Mouse (Mus musculus) B cell, adult 2 months (primary cell): ENCODE results near the gene Fitm2.
"Not testable (repeated sequence)": the region's sequence is repeated elsewhere in the genome, so short reads cannot be mapped to it uniquely, and the experiment has no call there.

Experiments
- DNase-seq, 2 experiments: peaks; one replicate each; pipeline ENCODE4 v3.0.0; 2022

Fitm2 gene

DNA sequence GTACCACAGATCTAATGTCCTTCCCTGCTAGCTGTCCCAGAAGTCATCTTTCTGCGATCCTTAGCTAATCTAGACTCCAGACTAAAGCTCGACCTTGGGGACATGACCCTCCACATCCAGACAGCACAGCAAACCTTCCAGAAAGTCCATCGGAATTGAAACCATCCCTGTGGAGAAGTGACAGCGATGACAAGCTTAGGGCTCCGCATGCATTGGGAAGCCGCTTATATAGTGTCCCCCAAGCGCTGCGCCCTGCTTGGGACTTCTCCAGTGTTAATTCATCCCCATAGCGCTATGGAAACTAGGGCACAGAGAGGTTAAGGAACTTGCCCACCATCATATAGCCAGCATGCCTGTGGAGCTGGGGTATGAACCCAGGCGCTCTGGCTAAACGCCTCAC, 9.6 kb downstream of the Fitm2 start:
- DNase-seq = no peak

DNA sequence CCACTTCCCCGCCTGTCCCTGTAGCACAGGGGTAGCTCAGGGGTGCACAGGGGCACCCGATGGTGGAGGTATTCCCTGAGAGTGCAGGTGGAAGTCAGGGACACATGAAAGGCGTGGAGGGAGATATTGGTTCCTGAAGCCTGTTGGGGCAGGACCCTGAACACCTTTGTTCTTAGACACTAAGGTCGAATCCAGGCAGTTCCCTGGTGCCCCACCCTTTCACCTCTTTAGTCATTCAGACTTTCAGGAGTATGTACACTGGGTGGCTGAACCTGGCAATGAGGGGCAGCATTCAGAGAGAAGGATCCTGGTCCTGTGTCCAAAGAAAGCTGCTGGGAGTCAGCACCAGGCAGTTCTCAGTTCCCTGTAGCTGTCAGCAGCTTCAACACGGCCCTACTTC, 10.0 kb downstream of the Fitm2 start:
- DNase-seq = no peak

DNA sequence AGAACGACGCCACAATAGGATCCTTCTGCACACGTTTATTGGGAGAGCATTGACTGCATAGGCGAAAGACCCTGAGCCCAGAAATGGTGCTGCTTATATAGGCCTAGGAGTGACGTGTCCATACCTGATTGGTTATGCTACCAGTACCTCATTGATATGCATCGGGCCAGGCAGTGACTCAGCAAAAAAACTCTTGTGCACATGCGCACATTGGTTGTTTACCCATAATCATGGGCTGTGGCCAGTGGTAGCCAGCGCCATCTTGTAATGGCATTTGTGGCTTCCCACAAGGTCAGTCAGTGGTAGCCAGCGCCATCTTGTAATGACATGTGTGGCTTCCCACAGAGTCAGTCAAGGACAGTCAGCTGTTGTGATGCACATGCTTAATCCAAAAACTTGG, 11.1 kb downstream of the Fitm2 start:
- not testable (repeated sequence) for DNase-seq

DNA sequence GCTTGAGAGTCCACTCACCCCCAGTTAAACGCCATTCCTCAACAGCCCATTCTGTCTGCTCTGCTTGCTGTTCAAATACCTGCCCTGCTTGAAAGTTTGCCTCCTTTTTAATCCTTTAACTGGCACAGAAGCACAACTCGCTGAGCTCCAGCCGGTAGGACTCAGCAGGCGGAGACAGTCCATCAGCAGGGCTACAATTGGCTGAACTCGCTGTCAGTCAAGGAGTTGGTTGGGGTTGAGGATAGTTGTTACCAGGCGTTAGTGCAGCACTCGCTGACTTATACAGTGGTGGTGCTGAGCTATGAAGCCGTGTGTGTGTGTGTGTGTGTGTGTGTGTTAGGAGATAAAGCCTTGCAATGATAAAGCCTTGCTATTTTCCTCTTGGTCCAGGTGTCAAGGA, 11.8 kb downstream of the Fitm2 start:
- DNase-seq = no peak

DNA sequence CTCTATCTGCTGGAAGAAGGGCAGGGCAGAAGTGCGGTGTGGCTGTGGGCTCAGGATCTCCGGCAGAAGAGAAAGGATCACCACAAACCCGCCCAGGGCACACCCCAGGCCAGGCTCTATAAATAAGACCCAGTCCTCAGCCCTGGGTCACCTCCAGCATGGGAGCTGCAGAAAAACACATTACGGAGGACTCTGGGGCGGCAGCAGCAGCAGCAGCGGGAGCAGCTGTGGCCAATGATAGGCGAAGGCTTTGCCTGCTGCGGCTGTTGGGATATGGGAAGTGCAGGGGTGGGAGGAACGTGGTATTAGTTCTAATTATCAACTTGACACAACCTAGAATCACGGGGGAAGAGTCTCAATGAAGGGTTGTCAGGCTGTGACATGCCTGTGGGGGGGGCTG, 13.0 kb downstream of the Fitm2 start:
- DNase-seq = no peak

DNA sequence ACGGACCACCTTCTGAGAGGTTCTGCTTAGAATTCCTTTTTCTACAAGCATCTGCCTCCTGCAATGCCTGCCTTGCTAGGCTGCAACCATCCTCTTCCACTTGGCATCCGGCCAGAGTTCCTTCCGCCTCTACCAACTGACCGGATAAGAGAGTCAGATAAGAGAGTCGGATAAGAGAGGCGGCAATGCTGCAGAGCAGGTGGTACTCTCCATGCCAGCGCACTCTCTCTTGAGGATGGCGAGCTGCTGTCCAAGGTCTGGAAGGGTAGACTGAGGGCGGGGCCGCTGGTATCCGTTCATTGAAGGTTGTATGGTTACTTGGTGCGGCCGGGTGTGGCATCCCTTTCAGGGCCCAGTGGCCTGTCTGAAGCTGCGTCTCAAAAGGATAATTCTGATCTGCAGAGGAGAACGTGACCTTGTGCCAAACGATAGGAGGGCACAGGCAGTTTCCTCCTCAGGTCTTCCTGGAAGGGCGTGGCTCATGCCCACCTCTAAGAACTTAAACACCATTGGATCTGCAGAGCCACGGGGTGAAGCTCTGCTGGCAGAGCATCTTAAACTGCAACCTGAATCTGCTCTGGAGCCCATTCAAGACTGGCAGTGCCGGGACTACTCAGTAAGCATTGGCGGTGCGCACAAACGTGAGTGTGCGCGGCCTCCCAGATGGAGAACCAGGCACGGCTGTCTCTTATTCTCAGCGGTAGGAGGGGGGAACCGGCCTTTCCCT, 13.7 kb downstream of the Fitm2 start:
- no peak for DNase-seq

DNA sequence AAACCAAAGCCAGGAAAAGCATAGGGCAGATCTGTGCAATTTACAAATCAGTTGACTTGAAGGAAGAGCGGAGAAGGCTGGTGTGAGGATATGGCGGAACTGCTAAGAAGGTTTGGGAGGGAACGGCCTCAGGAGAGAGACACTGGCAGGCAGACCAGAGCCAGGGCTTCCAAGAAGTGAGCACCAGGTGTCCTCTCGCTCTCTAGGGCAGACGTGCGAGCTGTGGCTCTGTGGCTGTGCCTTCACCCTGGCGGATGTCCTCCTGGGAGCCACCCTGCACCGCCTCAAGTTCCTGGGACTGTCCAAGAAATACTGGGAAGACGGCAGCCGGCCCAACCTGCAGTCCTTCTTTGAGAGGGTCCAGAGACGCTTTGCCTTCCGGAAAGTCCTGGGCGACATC, 19.1 kb downstream of the Fitm2 start:
- no peak for DNase-seq

DNA sequence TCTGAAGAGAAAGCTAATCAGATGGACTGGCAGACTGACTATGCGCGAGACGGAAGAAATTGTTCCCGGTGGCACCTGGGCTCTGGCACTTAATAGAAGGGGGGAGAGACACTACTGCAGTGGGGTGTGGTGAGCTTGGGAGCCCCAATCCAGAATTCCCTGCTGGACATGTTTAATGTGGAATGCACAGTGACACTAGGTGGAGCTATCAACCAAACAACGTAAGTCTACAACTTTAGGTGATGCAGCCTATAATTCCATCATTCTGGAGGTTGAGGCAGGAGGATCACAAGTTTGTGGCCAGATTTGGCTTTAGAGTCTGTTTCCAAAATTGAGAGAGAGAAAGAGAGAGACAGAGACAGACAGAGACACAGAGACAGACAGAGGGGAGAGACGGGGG, 19.7 kb downstream of the Fitm2 start:
- no peak for DNase-seq

DNA sequence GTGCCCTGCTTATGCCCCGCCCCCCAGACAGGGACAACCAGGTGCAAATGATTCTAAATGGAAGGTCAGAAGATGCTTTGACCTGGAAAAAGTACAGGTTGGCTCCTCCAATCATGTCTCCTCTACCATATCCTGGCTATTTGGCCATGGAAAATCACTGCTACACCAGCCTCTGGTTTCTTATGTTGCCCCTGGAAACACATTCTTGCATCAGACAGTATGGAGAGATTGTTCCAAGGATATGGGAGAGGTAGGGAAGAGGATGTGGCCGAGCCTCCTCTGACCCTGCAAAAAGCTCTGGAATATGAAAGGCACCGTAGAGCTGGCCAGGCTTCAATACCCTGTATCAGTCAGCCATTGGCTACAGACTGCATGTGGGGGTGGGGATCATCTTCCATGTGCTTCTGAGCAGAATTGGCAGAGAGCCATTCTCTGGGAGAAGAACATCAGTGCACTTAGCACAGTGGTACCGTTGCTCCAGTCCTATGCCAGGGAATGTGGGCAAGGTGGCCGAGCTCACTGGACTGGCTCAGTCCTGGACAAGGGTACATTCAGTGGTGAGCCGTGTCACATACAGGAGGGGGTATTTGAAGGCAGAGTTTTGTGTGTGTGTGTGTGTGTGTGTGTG, 21.6 kb downstream of the Fitm2 start:
- DNase-seq = no peak

DNA sequence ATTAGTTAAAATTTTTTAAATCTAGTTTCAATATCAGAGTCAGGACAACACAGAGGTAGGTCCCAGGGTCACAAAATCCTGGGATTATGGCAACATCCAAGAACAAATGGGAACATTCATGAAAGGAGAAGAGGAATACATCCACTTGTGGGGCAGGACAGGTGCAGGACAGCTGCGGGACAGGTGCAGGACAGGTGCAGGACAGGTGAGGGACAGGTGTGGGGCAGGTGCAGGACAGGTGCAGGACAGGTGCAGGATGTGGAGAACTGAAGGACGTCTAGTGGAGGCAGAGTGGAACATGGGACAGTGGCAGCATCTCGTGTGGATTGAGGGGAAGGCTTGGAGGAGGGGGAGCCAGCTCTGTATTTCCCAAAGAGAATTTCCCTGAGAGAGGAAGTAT, 23.2 kb downstream of the Fitm2 start:
- no peak for DNase-seq

DNA sequence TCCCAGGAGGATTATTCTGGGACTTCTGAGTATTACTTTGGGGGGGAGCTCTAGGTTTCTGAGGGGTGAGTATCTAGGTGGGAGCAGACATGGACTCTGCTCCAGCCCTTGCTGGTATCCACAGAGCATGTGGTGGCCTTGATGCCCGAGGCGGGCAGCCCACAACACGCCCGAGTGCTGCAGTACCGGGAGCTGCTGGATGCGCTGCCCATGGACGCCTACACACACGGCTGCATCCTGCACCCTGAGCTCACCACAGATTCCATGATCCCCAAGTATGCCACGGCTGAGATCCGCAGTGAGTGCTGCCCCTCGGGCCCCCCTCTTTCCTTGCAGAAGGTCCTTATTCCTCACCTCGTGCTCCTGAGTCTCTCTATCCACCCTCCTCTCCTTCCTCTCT, 25.1 kb downstream of the Fitm2 start:
- no peak for DNase-seq

DNA sequence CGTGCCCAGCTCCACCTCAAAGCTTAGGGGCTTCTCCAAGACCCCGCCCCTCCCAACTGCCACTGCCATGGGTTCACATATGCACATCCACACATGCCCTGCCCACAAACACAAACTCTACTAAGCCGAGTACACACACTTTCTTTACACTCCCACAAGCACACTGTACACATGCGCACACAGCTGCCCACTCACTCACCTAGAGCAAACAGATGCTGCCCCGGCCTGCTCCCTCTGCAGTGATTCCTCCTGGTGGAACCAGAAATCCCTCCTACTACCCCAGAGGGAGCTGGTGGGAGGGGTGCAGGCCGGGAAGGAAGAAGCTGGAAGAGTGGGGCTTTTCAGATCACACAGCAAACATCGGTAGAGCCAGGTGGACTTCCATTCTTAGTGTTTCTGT, 28.4 kb downstream of the Fitm2 start:
- DNase-seq = no peak

DNA sequence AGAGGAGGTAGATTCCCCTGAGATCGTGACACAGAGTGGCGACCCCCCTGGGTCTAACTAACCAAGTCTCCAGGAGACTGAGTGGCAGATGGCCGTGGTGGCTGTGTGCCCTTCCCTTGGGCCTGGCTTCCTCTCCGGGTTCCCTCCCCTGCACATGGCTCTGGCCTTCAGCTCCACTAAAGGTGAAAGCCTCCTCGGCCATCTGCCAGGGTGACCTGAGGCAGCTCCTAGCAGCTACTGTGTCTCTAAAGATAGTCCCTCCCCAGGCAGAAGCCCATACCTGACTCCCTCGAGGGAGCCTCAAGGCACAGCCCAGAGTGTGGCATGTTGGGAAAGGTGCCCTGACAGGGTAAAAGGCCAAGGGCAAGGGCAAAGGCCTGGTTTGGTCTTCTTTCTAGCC, 28.9 kb downstream of the Fitm2 start:
- no peak for DNase-seq

DNA sequence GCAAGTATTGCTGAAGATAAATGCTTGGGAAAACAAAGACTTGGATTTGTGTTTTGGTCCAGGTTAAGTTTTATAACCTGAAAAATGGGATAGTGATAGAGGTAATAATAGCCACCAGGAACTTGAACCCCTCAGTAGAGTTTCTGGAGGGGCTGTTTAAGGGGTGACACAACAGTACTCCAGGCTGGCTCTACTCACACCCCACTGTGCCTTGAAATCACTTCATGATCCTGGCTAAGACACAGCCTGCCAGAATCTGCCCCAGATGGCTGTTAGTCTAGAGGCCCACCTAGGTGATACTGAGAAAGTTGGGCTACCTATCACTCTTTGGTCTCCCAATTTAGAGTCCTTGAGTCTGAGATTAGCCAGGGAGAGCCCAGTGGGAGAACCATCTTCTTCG, 32.9 kb downstream of the Fitm2 start:
- no peak for DNase-seq

DNA sequence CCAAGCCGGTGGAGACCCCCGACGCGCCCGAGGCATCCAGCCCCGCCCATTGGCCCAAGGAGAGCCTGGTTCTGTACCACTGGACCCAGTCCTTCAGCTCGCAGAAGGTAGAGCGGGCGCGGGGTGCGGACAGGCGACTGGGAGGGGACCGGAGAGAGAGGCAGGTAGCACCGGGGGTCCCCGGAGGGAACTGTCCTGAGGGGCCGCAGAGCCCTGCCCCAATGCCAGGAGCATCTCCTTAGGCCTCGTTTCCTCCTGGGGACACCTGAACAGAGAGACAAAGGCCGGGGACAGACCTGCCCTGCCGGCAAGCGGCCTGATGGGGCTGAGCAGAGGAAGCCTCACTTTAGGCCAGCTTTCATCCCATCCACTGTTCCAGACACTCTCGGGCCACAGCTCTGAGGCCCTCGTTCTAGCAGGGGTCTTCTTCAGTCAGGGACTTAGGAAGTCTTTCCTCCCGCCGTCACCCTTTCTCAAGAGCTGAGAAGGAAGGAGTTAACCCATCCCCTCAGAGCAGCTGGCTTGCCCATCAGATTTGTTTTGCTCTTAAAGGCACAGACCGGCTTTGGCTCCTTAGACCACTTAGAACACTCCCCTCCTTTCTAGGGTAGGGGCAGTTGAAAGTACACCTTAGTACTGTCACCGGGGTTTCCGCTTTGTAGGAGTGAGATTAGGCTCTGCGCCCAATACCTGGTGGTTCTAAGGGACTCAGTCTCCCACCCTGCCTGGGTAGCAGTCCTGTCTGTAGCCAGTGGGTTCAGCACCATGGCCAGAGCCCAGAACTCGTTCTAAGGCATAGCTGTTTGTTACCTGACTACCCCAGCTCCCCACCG, 33.6 kb downstream of the Fitm2 start:
- DNase-seq = peak; percentile 38 to 40

DNA sequence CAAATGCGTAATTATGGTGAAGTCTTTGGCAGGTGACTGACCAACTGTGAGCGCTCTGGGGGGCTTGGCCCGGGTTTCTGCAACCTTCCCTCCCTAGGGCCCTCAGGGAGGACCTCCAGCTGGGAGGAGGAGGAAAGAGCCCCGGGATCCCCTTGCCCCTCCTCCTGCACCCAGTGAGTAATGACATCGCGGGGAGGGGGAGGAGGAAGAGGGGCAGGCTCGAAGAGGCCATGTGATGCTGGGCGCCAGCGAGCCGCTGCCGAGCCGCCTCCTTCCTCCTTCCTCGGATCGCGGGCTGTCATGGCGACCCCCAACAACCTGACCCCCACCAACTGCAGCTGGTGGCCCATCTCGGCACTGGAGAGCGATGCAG, 34.2 kb downstream of the Fitm2 start, which contains the start of gene Gdap1l1:
TSS of gene Gdap1l1 (plus strand) at position 231 of the 373 bp plus-strand sequence.
- no peak for DNase-seq

DNA sequence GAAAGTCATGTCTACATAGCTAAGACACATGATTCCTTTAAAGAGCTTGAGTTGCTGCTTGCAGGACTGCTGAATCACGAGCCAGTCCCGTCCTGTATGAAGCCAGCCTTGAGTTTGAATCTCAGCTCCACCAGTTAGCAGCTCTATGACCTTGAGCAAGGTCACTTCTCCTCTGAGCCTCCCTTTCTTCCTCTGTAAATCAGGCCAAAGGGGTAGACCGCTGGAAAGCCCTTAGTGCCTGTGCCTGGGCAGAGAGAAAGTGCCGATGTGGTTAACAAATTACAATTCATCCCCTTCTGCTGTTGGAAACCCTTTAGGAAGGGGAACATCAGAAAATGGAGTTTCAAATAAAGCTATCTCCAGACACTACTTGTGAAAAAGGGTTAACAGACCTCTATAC, 34.6 kb downstream of the Fitm2 start:
- DNase-seq = no peak

DNA sequence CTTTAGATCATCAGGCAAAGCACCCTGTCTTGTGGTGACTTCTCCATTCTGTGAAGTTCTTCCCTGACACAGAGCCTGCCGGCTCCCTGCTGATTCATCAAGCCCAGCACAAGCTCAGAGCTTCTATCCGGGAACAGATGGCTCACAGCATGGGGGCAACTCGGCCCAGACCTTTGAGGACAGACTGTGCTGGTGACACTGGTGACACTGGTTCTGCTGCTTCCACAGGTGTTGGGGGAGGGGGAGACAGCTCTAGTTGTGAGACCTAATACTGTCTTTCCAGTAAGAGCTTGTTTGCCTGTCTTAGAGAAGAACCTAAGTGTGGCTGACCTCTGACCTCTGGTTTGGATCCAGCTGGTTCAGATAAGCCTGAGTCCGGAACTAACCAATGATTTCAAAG, 38.5 kb downstream of the Fitm2 start:
- no peak for DNase-seq

DNA sequence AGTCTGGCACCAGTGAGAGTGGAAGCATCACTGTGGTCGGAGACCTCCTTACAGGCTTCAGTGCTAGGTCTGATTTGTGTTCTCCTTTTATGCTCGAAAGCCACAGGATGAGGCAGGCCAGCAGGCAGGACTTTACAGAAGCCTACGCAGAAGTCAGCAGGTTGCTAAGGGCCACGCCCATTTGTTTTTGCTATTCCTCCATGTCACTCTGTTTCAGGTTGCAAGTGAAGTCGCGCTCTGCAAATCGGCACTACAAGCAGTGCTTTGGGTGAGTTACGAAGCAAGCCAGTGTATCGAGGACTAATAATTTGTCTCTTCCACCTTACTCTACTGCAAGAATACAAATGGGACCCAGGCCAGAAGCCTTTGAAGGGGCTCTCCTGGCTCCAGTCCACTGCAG, 41.1 kb downstream of the Fitm2 start:
- DNase-seq = no peak

DNA sequence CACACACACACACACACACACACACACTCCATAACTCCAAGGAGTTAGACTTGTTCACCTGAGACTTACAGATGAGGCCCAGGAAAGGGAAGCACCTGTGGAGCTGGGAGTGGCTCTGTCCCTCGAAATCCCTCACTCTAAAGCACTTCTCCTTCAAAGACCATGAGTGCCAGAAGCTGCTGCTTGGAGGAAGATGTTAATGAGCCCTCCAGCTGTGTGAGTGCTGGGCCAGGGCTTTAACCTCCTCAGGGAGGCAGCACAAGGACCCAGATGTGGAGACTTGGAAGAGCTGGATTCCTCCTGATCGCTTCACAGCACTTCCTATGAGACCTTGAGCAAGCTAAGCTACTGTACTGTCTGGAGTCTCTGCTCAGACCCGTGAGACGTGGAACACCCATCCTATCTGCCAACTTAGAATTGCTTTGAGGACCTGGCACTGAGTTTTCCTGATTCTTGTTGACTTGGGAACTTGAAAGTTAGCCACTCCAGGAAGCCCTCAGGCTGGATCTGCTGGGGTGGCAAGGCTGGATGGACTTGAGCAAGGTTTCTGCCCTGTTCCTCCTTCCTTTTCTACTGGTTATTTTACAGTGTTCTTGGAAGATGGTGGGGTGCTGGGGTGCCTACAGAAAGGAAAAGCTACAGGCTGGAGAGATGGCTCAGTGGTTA, 44.0 kb downstream of the Fitm2 start:
- no peak for DNase-seq

DNA sequence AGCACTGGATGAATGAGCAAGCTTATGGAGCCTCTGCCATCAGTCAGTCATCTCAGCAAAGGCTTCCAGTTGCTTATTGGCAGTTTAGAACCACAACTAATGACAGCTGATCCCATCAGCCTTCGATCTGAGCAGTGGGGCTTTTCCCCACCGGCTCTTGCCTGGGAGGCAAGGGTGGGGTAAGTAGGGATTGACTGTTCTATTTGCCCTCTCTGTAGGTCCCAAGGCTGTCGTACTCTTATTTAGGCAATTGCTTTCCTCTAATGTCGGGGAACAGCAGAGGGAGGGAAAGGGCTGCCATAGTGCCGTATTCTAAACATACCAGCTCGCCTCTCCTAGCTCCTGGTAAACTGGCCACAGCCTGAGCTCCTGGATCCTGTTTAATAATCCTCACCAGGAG, 47.8 kb downstream of the Fitm2 start, which contains the start of gene Oser1:
TSS of gene Oser1 (minus strand) at position 101 of the 400 bp plus-strand sequence.
- no peak for DNase-seq

DNA sequence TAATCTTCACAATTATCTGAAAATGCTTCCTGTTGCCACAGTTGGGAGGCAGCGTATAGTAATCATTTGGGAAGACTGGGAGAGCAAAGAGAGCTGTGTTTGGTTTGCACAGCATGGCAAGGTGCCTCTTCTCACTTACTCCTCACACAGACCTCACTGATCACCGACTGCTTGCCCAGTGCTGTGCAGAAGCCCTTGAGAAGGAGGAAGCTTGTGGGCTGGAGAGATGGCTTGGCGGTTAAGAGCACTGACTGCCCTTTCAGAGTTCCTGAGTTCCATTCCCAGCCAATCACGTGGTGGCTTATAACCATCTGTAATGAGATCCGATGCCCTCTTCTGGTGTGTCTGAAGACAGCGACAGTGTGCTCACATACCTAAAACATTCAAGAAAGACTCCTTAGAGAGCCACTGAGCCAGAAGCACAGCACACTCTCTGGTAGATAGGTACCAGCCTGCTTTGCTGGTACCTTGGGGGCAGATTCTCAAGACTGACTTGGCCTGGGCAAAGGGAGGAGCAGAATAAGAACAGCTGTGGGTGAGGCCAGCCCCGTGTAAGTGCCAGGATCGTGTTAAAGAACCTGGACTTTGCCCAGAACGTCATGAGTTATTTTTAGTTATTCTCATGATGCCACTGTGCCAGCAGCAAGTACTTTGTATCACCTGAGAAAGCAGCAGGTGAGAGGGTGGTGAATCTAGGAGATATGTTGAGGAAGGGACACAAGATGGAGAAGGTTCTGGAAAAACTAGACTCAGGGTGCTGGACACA, 49.4 kb downstream of the Fitm2 start:
- DNase-seq = no peak
